ENCODE assay signal across 8 mouse cellular contexts in genomic region chr11:102308979-102309378, GRCm38 (mm10). TPM values are rescaled to one million over a fixed set of nuclear protein-coding genes. Genes with fewer than 3 reads are reported as not detected.
DNase-seq lines count a peak whose midpoint lies in the region; ATAC-seq and TF ChIP-seq lines count a peak whose summit lies in the region.

No protein-coding gene starts in this region.

- no peaks in the 10 kb centered on the region for H3K9me3 ChIP-seq in embryonic facial prominence, embryonic 10.5 days
- H3K9me3 ChIP-seq in intestine, postnatal 0 days (ENCODE audit: control insufficient read depth): no peaks in the 10 kb centered on the region
- H3K9me3 ChIP-seq in midbrain, embryonic 11.5 days (ENCODE audit: control insufficient read depth, low read length): no peaks in the 10 kb centered on the region

- intact Hi-C loops in left cerebral cortex, postnatal 4 days (cut with DNase I): no loop called here

- no peaks in the 10 kb centered on the region for H3K27me3 ChIP-seq in embryonic facial prominence, embryonic 10.5 days (replicated peaks; ENCODE audit: low read depth, poor library complexity, severe bottlenecking)
- no peaks in the 10 kb centered on the region for H3K27me3 ChIP-seq in intestine, postnatal 0 days (replicated peaks; ENCODE audit: control insufficient read depth, insufficient read depth, low read length)
- no peaks in the 10 kb centered on the region for H3K27me3 ChIP-seq in midbrain, embryonic 11.5 days (ENCODE audit: control insufficient read depth, insufficient read depth, low read length)

- 0 out of 2 replicates have a peak overlapping the region, but pooled peaks have one; percentile 34 for H3K9ac ChIP-seq in intestine, postnatal 0 days (ENCODE audit: low read depth, low read length)
- peak overlapping the region; percentile 54 for H3K9ac ChIP-seq in midbrain, embryonic 11.5 days (ENCODE audit: low read length)

- WGBS in embryonic facial prominence, embryonic 10.5 days: 2% methylated on average over 27 of the region's 27 CpGs
- WGBS in intestine, postnatal 0 days: 2% methylated on average over 27 of the region's 27 CpGs
- WGBS in midbrain, embryonic 11.5 days: 1% methylated on average over 27 of the region's 27 CpGs

- H3K4me2 ChIP-seq in intestine, postnatal 0 days (replicated peaks; ENCODE audit: low read depth): peak overlapping the region; percentile 75
- H3K4me2 ChIP-seq in midbrain, embryonic 11.5 days: peak overlapping the region; percentile 52

- peaks cover 44% of the 10 kb centered on the region for H3K4me1 ChIP-seq in embryonic facial prominence, embryonic 10.5 days
- no peaks in the 10 kb centered on the region; the same call in 1 of the 2 replicates for H3K4me1 ChIP-seq in intestine, postnatal 0 days (replicated peaks; ENCODE audit: control insufficient read depth, insufficient read depth, low read length)
- H3K4me1 ChIP-seq in midbrain, embryonic 11.5 days (ENCODE audit: control insufficient read depth, insufficient read depth, low read length): peaks cover 27% of the 10 kb centered on the region

- DNase-seq in adrenal gland, postnatal 14 days: peak; percentile 99
- DNase-seq in embryonic facial prominence, embryonic 10.5 days (ENCODE audit: low spot score): peak; percentile 98
- DNase-seq in left cerebral cortex, postnatal 4 days: peak; percentile 96
- DNase-seq in midbrain, embryonic 11.5 days (ENCODE audit: low spot score, missing footprints): peak; percentile 100
- DNase-seq in right cerebral cortex, postnatal 4 days: peak; percentile 97
- DNase-seq in yolk sac, embryonic 10.5 days (ENCODE audit: low spot score): peak; percentile 97

- ATAC-seq in granulocyte monocyte progenitor cell, adult 5-6 weeks (replicated peaks; ENCODE audit: poor library complexity, severe bottlenecking): peak; percentile 96
- peak; percentile 91 for ATAC-seq in intestine, postnatal 0 days
- ATAC-seq in midbrain, embryonic 11.5 days (ENCODE audit: low FRiP score): peak; percentile 93

- H3K36me3 ChIP-seq in embryonic facial prominence, embryonic 10.5 days (replicated peaks): peaks cover 89% of the 10 kb centered on the region
- peaks cover 55% of the 10 kb centered on the region for H3K36me3 ChIP-seq in intestine, postnatal 0 days (ENCODE audit: control insufficient read depth, insufficient read depth)
- peaks cover 18% of the 10 kb centered on the region for H3K36me3 ChIP-seq in midbrain, embryonic 11.5 days (ENCODE audit: control insufficient read depth, insufficient read depth, low read length)

- peak overlapping the region; percentile 60 for H3K4me3 ChIP-seq in embryonic facial prominence, embryonic 10.5 days
- peak overlapping the region; percentile 39 for H3K4me3 ChIP-seq in intestine, postnatal 0 days (ENCODE audit: low read depth, low read length)
- H3K4me3 ChIP-seq in midbrain, embryonic 11.5 days (ENCODE audit: low read depth, low read length): peak overlapping the region; percentile 25

- peak overlapping the region; percentile 78 for H3K27ac ChIP-seq in embryonic facial prominence, embryonic 10.5 days (replicated peaks)
- H3K27ac ChIP-seq in intestine, postnatal 0 days (ENCODE audit: low read depth, low read length): peak overlapping the region; percentile 62
- peak overlapping the region; percentile 6; the same call in 1 of the 2 replicates for H3K27ac ChIP-seq in midbrain, embryonic 11.5 days (ENCODE audit: low read depth, low read length)

- peak; percentile 100 for TF ChIP-seq CTCF in intestine, postnatal 0 days (IDR thresholded peaks at IDR 0.05; ENCODE audit: low read depth)

RNA-seq across cellular contexts. Expression of gene Ubtf, which starts 10.6 kb away (rescaled TPM):
- total RNA-seq in adrenal gland, postnatal 14 days (2021): 102 and 106 TPM in 2 replicates
- polyA plus RNA-seq in embryonic facial prominence, embryonic 10.5 days (2016; fragmentation: Nextera tagmentation; extraction: Ambion mirVana): 94.2 and 96.3 TPM in 2 replicates
- 56.3 and 73.8 TPM in 2 replicates for total RNA-seq in granulocyte monocyte progenitor cell, adult 5-6 weeks (2014; fragmentation: Nextera tagmentation)
- 148 and 164 TPM in 2 replicates for total RNA-seq in granulocyte monocyte progenitor cell, adult 5-6 weeks (2017)
- 39.6 and 41.9 TPM in 2 replicates for polyA plus RNA-seq in intestine, postnatal 0 days (2015; fragmentation: Nextera tagmentation; extraction: Ambion mirVana)
- 100 to 1,000 TPM; 113 to 115 TPM for total RNA-seq in left cerebral cortex, postnatal 4 days (2021)
- 84.7 and 86.1 TPM in 2 replicates for polyA plus RNA-seq in midbrain, embryonic 11.5 days (2014; fragmentation: Nextera tagmentation; extraction: Ambion mirVana)

RNA-seq across cellular contexts. Expression of gene Atxn7l3, which starts 12.5 kb away (rescaled TPM):
- total RNA-seq in adrenal gland, postnatal 14 days (2021): 47.9 and 53.4 TPM in 2 replicates
- polyA plus RNA-seq in embryonic facial prominence, embryonic 10.5 days (2016; fragmentation: Nextera tagmentation; extraction: Ambion mirVana): 15.6 and 18.2 TPM in 2 replicates
- total RNA-seq in granulocyte monocyte progenitor cell, adult 5-6 weeks (2014; fragmentation: Nextera tagmentation): 20.0 and 28.7 TPM in 2 replicates
- total RNA-seq in granulocyte monocyte progenitor cell, adult 5-6 weeks (2017): 20.0 and 27.1 TPM in 2 replicates
- 8.6 and 10.5 TPM in 2 replicates for polyA plus RNA-seq in intestine, postnatal 0 days (2015; fragmentation: Nextera tagmentation; extraction: Ambion mirVana)
- 100 to 1,000 TPM; 183 to 189 TPM for total RNA-seq in left cerebral cortex, postnatal 4 days (2021)
- polyA plus RNA-seq in midbrain, embryonic 11.5 days (2014; fragmentation: Nextera tagmentation; extraction: Ambion mirVana): 13.3 and 15.2 TPM in 2 replicates

RNA-seq across cellular contexts. Expression of gene Tmub2, which starts 24.2 kb away (rescaled TPM):
- 40.1 and 40.4 TPM in 2 replicates for total RNA-seq in adrenal gland, postnatal 14 days (2021)
- polyA plus RNA-seq in embryonic facial prominence, embryonic 10.5 days (2016; fragmentation: Nextera tagmentation; extraction: Ambion mirVana): 45.2 and 46.2 TPM in 2 replicates
- total RNA-seq in granulocyte monocyte progenitor cell, adult 5-6 weeks (2014; fragmentation: Nextera tagmentation): 22.7 and 34.6 TPM in 2 replicates
- 17.2 and 32.6 TPM in 2 replicates for total RNA-seq in granulocyte monocyte progenitor cell, adult 5-6 weeks (2017)
- 43.3 and 44.2 TPM in 2 replicates for polyA plus RNA-seq in intestine, postnatal 0 days (2015; fragmentation: Nextera tagmentation; extraction: Ambion mirVana)
- total RNA-seq in left cerebral cortex, postnatal 4 days (2021): 10 to 100 TPM; 53.6 to 56.1 TPM
- polyA plus RNA-seq in midbrain, embryonic 11.5 days (2014; fragmentation: Nextera tagmentation; extraction: Ambion mirVana): 54.0 and 55.7 TPM in 2 replicates

RNA-seq across cellular contexts. Expression of gene Asb16, which starts 40.4 kb away (rescaled TPM):
- total RNA-seq in adrenal gland, postnatal 14 days (2021): 0.11 and 0.19 TPM in 2 replicates
- 0.09 and 0.10 TPM in 2 replicates for polyA plus RNA-seq in embryonic facial prominence, embryonic 10.5 days (2016; fragmentation: Nextera tagmentation; extraction: Ambion mirVana)
- 1.1 and 3.4 TPM in 2 replicates for total RNA-seq in granulocyte monocyte progenitor cell, adult 5-6 weeks (2014; fragmentation: Nextera tagmentation)
- 0.17 and 0.31 TPM in 2 replicates for total RNA-seq in granulocyte monocyte progenitor cell, adult 5-6 weeks (2017)
- polyA plus RNA-seq in intestine, postnatal 0 days (2015; fragmentation: Nextera tagmentation; extraction: Ambion mirVana): 0.05 and 0.09 TPM in 2 replicates
- under 1 TPM; 0.91 to 0.98 TPM for total RNA-seq in left cerebral cortex, postnatal 4 days (2021)
- 0.08 TPM in 1 of 2 replicates, not detected in the other for polyA plus RNA-seq in midbrain, embryonic 11.5 days (2014; fragmentation: Nextera tagmentation; extraction: Ambion mirVana)

RNA-seq across cellular contexts. Expression of gene Slc4a1, which starts 57.0 kb away (rescaled TPM):
- 17.5 and 72.4 TPM in 2 replicates for total RNA-seq in adrenal gland, postnatal 14 days (2021)
- polyA plus RNA-seq in embryonic facial prominence, embryonic 10.5 days (2016; fragmentation: Nextera tagmentation; extraction: Ambion mirVana): 29.7 and 33.8 TPM in 2 replicates
- total RNA-seq in granulocyte monocyte progenitor cell, adult 5-6 weeks (2014; fragmentation: Nextera tagmentation): not detected in 2 replicates
- under 0.01 and 1.6 TPM in 2 replicates for total RNA-seq in granulocyte monocyte progenitor cell, adult 5-6 weeks (2017)
- polyA plus RNA-seq in intestine, postnatal 0 days (2015; fragmentation: Nextera tagmentation; extraction: Ambion mirVana): 0.29 and 0.34 TPM in 2 replicates
- total RNA-seq in left cerebral cortex, postnatal 4 days (2021): 1 to 10 TPM in 1 of 2 experiments, under 1 TPM in 1; 0.87 to 1.9 TPM
- 30.6 and 31.3 TPM in 2 replicates for polyA plus RNA-seq in midbrain, embryonic 11.5 days (2014; fragmentation: Nextera tagmentation; extraction: Ambion mirVana)

Comparison
In these comparisons a context has a peak if more than half of its experiments do, and no peak if none do; other contexts are left out.
1. Peak in every context shown above with its lines: DNase-seq, ATAC-seq, H3K4me3 ChIP-seq and H3K27ac ChIP-seq.
2. H3K27ac ChIP-seq: peak in every context shown above with its lines; median percentile 78 in embryonic facial prominence, embryonic 10.5 days; 62 in intestine, postnatal 0 days; 6 in midbrain, embryonic 11.5 days.